Mouse (Mus musculus) regulatory T cell (primary cell): Measurements from ENCODE around the gene Gm11549.

Experiments
- in situ Hi-C: fragments of 300-600 bp; cut with MboI, MseI; formaldehyde crosslinking; loops from one replicate; pipeline ENCODE4 v1.15.1; 2025; ENCODE audit warnings: high pct_unique_total_duplicates

Gm11549 gene

GRCm38 (mm10) chr3:36516196-36516595, 5.4 kb downstream of the Gm11549 start:
- in situ Hi-C loops = no loop called here

GRCm38 (mm10) chr3:36511491-36511890, 10.1 kb downstream of the Gm11549 start:
- in situ Hi-C loops = no loop called here

- in situ Hi-C loops = no loop called here
These were observed 15.5 kb downstream of the Gm11549 start for GRCm38 (mm10) chr3:36505809-36506735.

GRCm38 (mm10) chr3:36505306-36505705, 16.3 kb downstream of the Gm11549 start:
- in situ Hi-C loops = no loop called here

- in situ Hi-C loops = no loop called here
These were observed 20.1 kb downstream of the Gm11549 start for GRCm38 (mm10) chr3:36501546-36501945.

- in situ Hi-C loops = no loop called here
These were observed 20.6 kb downstream of the Gm11549 start for GRCm38 (mm10) chr3:36500976-36501375.

GRCm38 (mm10) chr3:36499418-36499817, 22.2 kb downstream of the Gm11549 start:
- in situ Hi-C loops = loop anchor here (5.0 kb wide), 1 partner anchor 287 kb away; no protein-coding TSS in a partner anchor

- in situ Hi-C loops = loop anchor here (5.0 kb wide), 1 partner anchor 286 kb away; no protein-coding TSS in a partner anchor
These were observed 23.4 kb downstream of the Gm11549 start for GRCm38 (mm10) chr3:36498224-36498623.

- in situ Hi-C loops = loop anchor here (5.0 kb wide), 1 partner anchor 284 kb away; no protein-coding TSS in a partner anchor
These were observed 24.9 kb downstream of the Gm11549 start for GRCm38 (mm10) chr3:36496746-36497145.

- in situ Hi-C loops = loop anchor here (5.0 kb wide), 1 partner anchor 284 kb away; no protein-coding TSS in a partner anchor
These were observed 25.3 kb downstream of the Gm11549 start for GRCm38 (mm10) chr3:36496273-36496672.

GRCm38 (mm10) chr3:36495436-36495835, 26.2 kb downstream of the Gm11549 start:
- in situ Hi-C loops = loop anchor here (5.0 kb wide), 1 partner anchor 283 kb away; no protein-coding TSS in a partner anchor

- in situ Hi-C loops = loop anchor here (5.0 kb wide), 1 partner anchor 282 kb away; no protein-coding TSS in a partner anchor
These were observed 27.0 kb downstream of the Gm11549 start for GRCm38 (mm10) chr3:36494613-36495012.

GRCm38 (mm10) chr3:36493641-36494283, 27.9 kb downstream of the Gm11549 start:
- in situ Hi-C loops = no loop called here

GRCm38 (mm10) chr3:36492716-36493391, 28.8 kb downstream of the Gm11549 start:
- in situ Hi-C loops = no loop called here

- in situ Hi-C loops = no loop called here
These were observed 30.1 kb downstream of the Gm11549 start for GRCm38 (mm10) chr3:36491535-36491934.

- in situ Hi-C loops = no loop called here
These were observed 32.1 kb downstream of the Gm11549 start for GRCm38 (mm10) chr3:36489590-36489910.

- in situ Hi-C loops = no loop called here
These were observed 32.6 kb downstream of the Gm11549 start for GRCm38 (mm10) chr3:36488899-36489589.

GRCm38 (mm10) chr3:36488367-36488766, 33.2 kb downstream of the Gm11549 start:
- in situ Hi-C loops = no loop called here

GRCm38 (mm10) chr3:36486881-36487280, 34.7 kb downstream of the Gm11549 start:
- in situ Hi-C loops = no loop called here

GRCm38 (mm10) chr3:36486176-36486575, 35.4 kb downstream of the Gm11549 start:
- in situ Hi-C loops = no loop called here

- in situ Hi-C loops = no loop called here
These were observed 37.3 kb downstream of the Gm11549 start for GRCm38 (mm10) chr3:36484292-36484691.
